Mouse (Mus musculus) C2C12 (cell line): Measurements from ENCODE around the gene Tspo2.

Experiments used
- CTCF ChIP-seq: IDR thresholded peaks from one replicate; pipeline ENCODE4 v1.5.1; 2011; ENCODE audit not compliant: control insufficient read depth, insufficient read depth, insufficient read length
- MYOD1 ChIP-seq: IDR thresholded peaks from one replicate; pipeline ENCODE4 v1.6.1; 2011; ENCODE audit warnings: low read depth; ENCODE audit not compliant: control insufficient read depth, insufficient read length

DNA sequence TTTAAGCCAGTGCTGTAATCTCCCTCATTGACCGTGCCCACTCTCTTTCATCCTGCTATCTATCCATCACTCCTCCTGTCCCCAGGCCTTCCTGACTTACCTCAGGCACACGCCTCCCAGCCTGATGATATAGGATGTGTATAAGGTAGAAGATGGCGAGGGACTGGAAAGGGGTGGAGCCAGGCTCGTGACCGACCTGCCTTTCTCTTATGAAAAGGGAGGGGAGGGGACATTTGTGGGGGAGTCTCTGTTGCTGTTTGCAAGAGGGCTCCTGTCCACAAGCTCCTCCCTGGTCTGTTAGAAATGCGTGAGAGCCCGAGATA is at the start of gene Tspo2:
- no peak for TF ChIP-seq MYOD1
- TF ChIP-seq CTCF = no peak
